Mouse (Mus musculus) layer of hippocampus, adult 9-11 months (tissue): ENCODE results near the gene Bfsp2.
"Not testable (repeated sequence)": the region's sequence is repeated elsewhere in the genome, so short reads cannot be mapped to it uniquely, and the experiment has no call there.

ENCODE experiments used
- DNase-seq: peaks from one replicate; pipeline ENCODE4 v3.0.0; 2022

Gene Bfsp2

DNA sequence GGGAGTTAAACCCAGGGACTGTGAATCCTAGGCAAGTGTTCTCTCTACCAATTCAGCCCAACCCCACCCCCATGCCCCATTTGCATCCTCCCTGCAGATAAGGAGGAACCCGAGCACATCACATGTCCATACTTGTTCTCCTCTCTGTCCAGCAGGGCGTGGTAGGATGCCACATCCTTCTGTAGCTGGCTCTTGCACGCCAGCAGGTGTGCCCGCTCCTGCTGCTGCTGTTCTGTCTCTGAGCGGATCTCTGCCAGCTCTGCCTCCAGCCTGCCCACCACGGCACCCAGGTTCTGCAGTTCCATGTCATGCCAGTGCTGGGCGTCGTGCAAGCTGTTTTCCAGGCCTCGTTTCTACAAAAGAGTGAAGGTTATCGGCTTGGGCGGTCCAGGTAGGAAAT lies 53.8 kb downstream of the Bfsp2 start:
- no peak for DNase-seq

GRCm38 (mm10) chr9:103424869-103425268 lies 55.4 kb downstream of the Bfsp2 start:
- no peak for DNase-seq

GRCm38 (mm10) chr9:103423951-103424350 lies 56.3 kb downstream of the Bfsp2 start:
- no peak for DNase-seq

DNA sequence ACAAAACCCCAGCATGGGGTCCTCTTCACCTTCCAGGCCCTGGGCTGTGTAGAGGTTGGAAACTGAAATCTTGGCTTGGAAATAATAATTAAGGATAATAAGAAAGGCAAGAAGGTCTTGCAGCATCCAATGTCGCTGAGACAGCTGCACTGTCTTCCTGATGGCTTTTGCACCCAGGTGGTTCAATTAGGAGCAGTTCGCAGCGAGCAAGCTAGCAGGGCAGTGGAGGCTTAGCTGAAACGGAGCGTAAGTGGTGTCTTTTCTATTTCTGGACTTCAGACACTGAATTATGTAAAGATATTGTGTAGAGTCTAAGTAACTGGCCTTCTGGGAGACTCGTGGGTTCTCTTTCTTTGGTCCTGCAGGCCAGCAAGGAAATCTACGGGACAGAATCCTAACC lies 56.8 kb downstream of the Bfsp2 start:
- DNase-seq = no peak

DNA sequence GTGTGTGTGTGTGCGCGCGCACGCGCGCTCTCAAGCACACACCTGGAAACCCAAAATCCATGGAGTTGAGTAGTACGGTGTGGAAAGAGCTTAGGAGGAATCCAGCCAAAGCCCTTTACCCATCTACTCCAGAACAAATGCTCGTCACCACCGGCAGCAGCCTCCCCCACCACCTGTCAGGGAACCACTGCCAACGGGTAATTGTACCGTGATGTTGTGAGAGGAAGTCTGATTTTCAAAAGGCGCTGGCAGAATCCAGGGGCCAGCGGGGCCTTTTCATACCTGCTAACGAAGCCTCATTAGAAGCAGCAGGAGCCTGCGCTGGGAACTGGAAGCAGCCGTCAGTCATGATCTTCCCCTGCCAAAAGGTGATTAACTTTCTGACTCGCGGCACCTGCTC lies 57.4 kb downstream of the Bfsp2 start:
- DNase-seq = no peak

DNA sequence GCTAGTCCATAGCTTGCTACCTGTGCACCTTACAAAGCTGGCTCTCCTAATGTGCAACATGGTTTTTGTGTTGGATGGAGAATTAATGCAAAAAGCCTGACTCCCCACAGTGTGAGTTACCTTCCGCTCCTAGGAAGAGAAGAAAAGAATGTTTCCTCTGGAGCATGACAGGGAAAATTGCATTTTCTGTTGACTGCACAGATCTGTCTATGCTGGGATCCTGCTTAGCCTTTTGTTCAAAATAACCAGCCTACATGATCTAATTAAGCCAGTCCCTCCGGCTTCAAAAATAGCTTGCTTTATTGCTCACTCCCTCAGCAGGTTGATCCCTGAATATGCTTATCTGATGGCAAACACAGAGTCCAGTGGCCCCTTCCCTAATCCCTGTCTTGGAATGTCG lies 59.4 kb downstream of the Bfsp2 start:
- no peak for DNase-seq

DNA sequence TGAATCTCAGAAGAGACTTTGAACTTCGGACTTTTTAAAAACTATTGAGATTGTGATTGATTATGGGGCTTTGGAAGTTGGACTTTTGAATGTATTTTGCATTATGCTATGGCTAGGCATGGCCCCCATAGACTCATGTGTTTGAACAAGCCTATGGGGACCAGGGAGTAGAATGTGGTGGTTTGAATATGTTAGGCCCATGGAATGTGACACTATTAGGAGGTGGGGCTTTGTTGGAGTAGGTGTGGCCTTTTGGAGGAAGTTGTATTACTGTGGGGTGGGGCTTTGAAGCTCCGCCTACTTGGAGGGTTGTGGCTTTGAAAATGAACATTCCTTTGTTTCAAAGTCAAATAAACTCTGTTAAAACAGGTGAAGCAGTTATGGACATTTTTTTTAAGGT lies 61.4 kb downstream of the Bfsp2 start:
- no peak for DNase-seq

GRCm38 (mm10) chr9:103418267-103418666 lies 62.0 kb downstream of the Bfsp2 start:
- not testable (repeated sequence) for DNase-seq

DNA sequence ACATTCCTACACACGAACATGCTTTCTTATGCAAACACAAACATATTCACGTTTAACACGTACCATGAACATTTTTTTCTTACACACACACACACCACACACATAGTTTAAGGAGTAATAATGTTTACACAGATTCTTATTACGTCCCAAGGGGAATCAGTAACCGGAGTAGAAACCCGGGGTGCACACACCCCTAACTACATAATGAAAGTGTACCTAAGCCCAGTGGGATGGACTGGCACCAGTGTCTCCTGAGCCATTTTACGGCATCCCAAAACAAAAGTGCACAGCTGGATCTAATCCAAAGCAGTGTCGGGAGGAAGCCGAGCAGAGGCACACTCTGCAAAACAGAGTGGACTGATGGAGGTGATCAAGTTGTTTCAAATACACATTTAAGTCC lies 66.8 kb downstream of the Bfsp2 start:
- no peak for DNase-seq

- no peak for DNase-seq
These were observed 71.1 kb downstream of the Bfsp2 start for GRCm38 (mm10) chr9:103409119-103409518.

- no peak for DNase-seq
These were observed 72.0 kb downstream of the Bfsp2 start for GRCm38 (mm10) chr9:103408136-103408777.

GRCm38 (mm10) chr9:103403331-103403973 lies 76.8 kb downstream of the Bfsp2 start:
- no peak for DNase-seq

DNA sequence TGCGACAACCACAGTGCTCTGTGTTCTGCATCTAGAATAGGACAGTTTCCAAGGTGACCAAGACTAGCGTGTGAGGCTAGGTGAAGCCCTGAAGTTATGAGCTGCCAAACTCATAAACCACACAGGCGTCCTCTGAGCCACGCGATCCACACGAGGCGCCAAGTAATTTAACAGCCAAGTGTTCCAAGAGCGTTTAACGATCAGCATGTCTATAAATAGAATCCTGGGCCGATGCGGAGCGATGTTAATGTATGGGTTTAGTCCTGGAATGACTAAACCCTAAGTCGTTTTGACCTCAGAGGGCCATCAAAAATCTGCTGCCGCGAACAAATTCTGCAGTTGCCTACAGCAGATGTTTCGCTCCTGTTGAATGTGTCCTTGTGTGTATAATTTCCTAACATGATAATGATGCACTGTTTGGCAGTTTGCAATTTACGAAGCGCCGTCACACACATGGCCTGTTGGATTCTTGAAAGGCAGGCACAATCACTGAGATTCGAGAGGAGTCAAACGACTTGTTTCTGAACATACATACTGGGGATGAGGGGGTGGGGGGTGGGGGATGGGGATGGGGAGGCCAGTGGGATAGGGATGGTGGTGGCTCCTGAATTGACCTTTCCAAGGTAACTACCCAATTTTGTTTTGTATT lies 81.6 kb downstream of the Bfsp2 start:
- peak; percentile 14 for DNase-seq

- no peak for DNase-seq
These were observed 87.0 kb downstream of the Bfsp2 start for GRCm38 (mm10) chr9:103393256-103393655.

DNA sequence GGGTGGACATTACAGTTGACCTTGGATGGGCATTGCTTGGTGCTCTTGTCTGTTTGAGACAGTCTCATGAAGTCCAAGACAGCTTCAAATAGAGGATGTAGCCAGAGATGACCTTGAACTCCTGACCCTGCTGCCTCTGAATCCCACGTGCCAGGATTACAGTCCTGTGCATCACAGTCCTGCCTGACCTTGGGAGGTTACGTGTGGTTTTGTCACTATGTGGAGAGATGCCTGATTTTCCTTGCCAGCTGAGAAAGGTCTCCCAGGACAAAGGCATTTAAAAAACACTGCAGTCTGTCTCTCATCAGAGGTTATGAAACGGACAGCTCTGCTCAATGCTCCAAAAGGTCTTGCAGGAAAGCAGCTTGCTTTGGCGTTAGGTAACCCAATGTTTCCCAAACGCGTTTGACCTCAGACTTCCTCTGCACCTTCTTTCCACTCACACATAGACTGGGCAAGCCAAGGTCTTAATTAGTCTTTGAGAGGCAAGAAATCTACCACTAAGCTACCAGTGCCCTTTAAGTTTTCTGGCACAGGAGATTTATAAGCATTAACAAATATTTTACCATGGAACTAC lies 88.3 kb downstream of the Bfsp2 start:
- no peak for DNase-seq

- DNase-seq = no peak
These were observed 91.0 kb downstream of the Bfsp2 start for GRCm38 (mm10) chr9:103389261-103389660.

GRCm38 (mm10) chr9:103387011-103387653 lies 93.1 kb downstream of the Bfsp2 start:
- no peak for DNase-seq

DNA sequence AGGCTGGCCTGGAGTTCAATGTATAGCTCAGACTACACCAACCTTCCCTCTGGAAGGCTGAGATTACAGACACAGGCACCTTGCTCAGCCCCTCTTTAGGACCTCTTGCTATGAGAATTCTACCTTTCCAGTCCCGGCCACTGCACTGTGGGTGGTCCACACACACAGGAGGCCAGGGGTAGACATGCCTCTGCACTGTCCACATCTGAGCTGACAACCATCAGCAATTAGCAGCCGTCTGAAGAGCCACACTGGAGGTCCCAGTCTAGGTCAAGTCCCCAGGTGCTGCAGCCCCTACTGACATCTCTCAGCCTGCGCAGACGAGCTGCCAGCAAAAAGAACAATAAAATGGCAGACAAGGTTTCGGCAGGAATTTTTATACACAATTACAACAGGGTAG lies 93.6 kb downstream of the Bfsp2 start:
- DNase-seq = no peak

DNA sequence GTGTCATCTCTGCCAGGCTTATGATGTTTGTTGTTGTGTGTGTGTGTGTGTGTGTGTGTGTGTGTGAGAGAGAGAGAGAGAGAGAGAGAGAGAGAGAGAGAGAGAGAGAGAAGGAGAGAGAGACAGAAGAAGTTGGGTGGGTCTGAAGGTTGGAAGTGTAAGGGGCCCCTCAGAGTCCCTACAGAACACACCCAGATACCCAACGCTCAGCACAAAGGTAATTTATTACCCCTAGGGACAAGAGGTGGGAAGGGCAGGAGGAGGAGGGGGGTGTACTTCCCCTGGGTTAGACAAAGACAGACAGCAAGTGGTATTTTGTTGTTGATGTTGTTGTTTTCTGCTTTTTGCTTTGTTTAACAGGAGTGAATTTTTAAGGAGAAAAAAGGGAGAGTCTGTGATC lies 94.6 kb downstream of the Bfsp2 start:
- DNase-seq = no peak

DNA sequence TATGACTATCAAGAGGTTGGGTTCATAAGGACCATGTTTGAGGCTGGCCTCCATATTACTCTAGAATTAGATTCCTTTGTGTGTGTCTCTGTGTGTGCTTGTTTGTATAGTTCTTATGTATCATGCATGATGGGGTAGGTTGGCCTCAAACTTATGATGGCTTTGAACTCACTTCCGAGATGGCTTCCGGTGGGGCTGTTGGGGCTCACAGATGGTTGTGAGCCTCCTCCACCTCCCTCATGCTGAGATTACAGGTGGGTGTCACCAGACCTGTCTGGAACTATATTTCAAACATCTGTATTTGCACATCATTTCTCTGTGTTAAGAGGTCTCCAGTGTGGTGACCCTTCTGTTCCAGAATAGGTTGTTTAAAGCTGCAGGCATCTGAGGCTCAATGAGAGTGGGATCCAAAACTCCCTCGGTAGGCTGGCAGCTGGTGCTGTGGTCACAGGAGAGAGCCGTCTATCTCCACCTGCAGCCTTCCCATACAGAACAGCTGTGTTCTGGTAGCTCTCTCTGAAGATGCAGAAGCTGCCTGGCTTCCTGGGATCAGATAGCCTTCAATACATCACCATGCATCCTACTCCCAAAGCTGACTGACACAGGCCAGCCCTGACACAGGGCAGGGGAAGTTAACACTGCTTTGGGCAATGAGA lies 96.0 kb downstream of the Bfsp2 start:
- no peak for DNase-seq

- no peak for DNase-seq
These were observed 96.6 kb downstream of the Bfsp2 start for GRCm38 (mm10) chr9:103383576-103383975.

DNA sequence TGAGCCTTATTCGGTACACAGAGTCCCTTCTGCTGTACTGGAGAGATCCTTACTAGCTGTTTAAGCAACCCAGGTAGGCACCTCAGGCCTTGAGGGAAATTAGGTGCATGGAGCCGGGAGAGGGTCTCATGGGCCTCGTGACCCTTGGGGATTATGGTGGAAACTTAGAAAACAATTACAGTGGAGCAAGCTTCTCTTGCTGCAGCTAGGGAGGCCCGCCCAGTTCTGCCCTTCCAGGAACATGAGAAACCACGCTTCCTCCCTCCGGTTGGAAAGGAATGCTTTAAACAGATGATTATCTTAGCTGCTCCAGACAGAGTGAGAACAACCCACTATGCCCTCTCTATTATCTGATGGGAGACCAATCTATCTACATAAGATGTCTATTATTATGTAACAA lies 97.2 kb downstream of the Bfsp2 start:
- DNase-seq = no peak

GRCm38 (mm10) chr9:103380566-103380965 lies 99.7 kb downstream of the Bfsp2 start:
- DNase-seq = no peak
